Comparison of ENCODE assay signal across 18 mouse cellular contexts in the genomic region with DNA sequence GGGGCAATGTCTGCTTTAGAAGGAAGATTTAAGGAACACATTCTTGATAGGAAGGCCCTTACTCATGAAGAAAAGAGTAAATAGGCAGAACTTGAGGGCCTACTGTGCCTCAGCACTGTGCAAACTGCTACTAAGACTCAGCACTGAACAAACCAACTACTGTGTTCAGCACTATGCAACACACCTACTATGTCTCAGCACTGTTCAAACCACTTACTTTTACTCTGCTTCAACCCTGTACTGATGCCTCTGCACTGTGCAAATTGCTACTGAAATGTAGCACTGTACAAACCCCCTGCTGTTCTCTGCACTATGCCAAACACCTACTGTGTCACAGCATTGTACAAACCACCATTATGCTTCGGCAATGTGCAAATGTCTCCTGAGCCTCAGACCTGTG.
DNase-seq lines count a peak whose midpoint lies in the region; ATAC-seq and TF ChIP-seq lines count a peak whose summit lies in the region.
"Had no signal": no experiment of that assay in that cellular context is flagged by ENCODE, and none has a peak within 500 bp of the region (broad histone marks: within the 10 kb centered on the region; RNA-seq: fewer than 3 reads in every experiment).

No protein-coding gene starts in this region.

- H3K9ac ChIP-seq in forebrain, embryonic 15.5 days (replicated peaks): no peak overlapping the region
- no peak overlapping the region for H3K9ac ChIP-seq in forebrain, embryonic 12.5 days
- no peak overlapping the region for H3K9ac ChIP-seq in hindbrain, embryonic 15.5 days
- no peak overlapping the region for H3K9ac ChIP-seq in hindbrain, embryonic 11.5 days (ENCODE audit: low read depth, low read length)
- no peak overlapping the region for H3K9ac ChIP-seq in midbrain, embryonic 13.5 days (replicated peaks)
- no peak overlapping the region for H3K9ac ChIP-seq in midbrain, postnatal 0 days (replicated peaks; ENCODE audit: low read length, poor library complexity, severe bottlenecking)
- H3K9ac ChIP-seq in neural tube, embryonic 14.5 days (replicated peaks; ENCODE audit: low read depth, low read length): no peak overlapping the region
- H3K9ac ChIP-seq in neural tube, embryonic 15.5 days (replicated peaks): no peak overlapping the region
- H3K9ac ChIP-seq: embryonic facial prominence, embryonic 12.5 days; heart, embryonic 13.5 days; hindbrain, embryonic 14.5 days had no signal

- no peak overlapping the region for H3K4me3 ChIP-seq in forebrain, embryonic 15.5 days
- H3K4me3 ChIP-seq in forebrain, embryonic 12.5 days (replicated peaks): no peak overlapping the region
- H3K4me3 ChIP-seq in hindbrain, embryonic 15.5 days: no peak overlapping the region
- H3K4me3 ChIP-seq in hindbrain, embryonic 11.5 days (ENCODE audit: low read depth, low read length): no peak overlapping the region
- H3K4me3 ChIP-seq in midbrain, embryonic 13.5 days (replicated peaks): no peak overlapping the region
- no peak overlapping the region for H3K4me3 ChIP-seq in midbrain, postnatal 0 days (ENCODE audit: low read depth, low read length)
- no peak overlapping the region for H3K4me3 ChIP-seq in neural tube, embryonic 14.5 days (ENCODE audit: low read depth, low read length)
- no peak overlapping the region for H3K4me3 ChIP-seq in neural tube, embryonic 15.5 days (replicated peaks)
- H3K4me3 ChIP-seq: embryonic facial prominence, embryonic 12.5 days; heart, embryonic 13.5 days had no signal

- H3K4me2 ChIP-seq in forebrain, embryonic 15.5 days (replicated peaks): no peak overlapping the region
- no peak overlapping the region for H3K4me2 ChIP-seq in forebrain, embryonic 12.5 days
- no peak overlapping the region for H3K4me2 ChIP-seq in hindbrain, embryonic 15.5 days
- H3K4me2 ChIP-seq in hindbrain, embryonic 11.5 days (replicated peaks; ENCODE audit: low read depth, low read length): no peak overlapping the region
- no peak overlapping the region for H3K4me2 ChIP-seq in midbrain, embryonic 13.5 days (replicated peaks)
- no peak overlapping the region for H3K4me2 ChIP-seq in midbrain, postnatal 0 days (ENCODE audit: low read depth, low read length, poor library complexity, severe bottlenecking)
- no peak overlapping the region for H3K4me2 ChIP-seq in neural tube, embryonic 14.5 days (ENCODE audit: low read depth, low read length)
- no peak overlapping the region for H3K4me2 ChIP-seq in neural tube, embryonic 15.5 days
- H3K4me2 ChIP-seq: embryonic facial prominence, embryonic 12.5 days; heart, embryonic 13.5 days; hindbrain, embryonic 14.5 days had no signal

- TF ChIP-seq CTCF in midbrain, postnatal 0 days (IDR thresholded peaks at IDR 0.05): no peak

- no peaks in the 10 kb centered on the region for H3K36me3 ChIP-seq in forebrain, embryonic 15.5 days
- H3K36me3 ChIP-seq in forebrain, embryonic 12.5 days (replicated peaks): no peaks in the 10 kb centered on the region
- no peaks in the 10 kb centered on the region for H3K36me3 ChIP-seq in hindbrain, embryonic 15.5 days
- no peaks in the 10 kb centered on the region for H3K36me3 ChIP-seq in hindbrain, embryonic 11.5 days (ENCODE audit: control insufficient read depth, insufficient read depth, low read length)
- no peaks in the 10 kb centered on the region for H3K36me3 ChIP-seq in midbrain, embryonic 13.5 days
- no peaks in the 10 kb centered on the region for H3K36me3 ChIP-seq in midbrain, postnatal 0 days (ENCODE audit: insufficient read depth, low read length)
- H3K36me3 ChIP-seq in neural tube, embryonic 14.5 days (ENCODE audit: control insufficient read depth, insufficient read depth, low read length): no peaks in the 10 kb centered on the region
- H3K36me3 ChIP-seq in neural tube, embryonic 15.5 days: no peaks in the 10 kb centered on the region
- H3K36me3 ChIP-seq: embryonic facial prominence, embryonic 12.5 days; heart, embryonic 13.5 days had no signal

- no peaks in the 10 kb centered on the region for H3K9me3 ChIP-seq in forebrain, embryonic 15.5 days
- H3K9me3 ChIP-seq in forebrain, embryonic 12.5 days: no peaks in the 10 kb centered on the region
- no peaks in the 10 kb centered on the region for H3K9me3 ChIP-seq in hindbrain, embryonic 15.5 days
- H3K9me3 ChIP-seq in hindbrain, embryonic 11.5 days (ENCODE audit: control insufficient read depth, low read length): no peaks in the 10 kb centered on the region
- no peaks in the 10 kb centered on the region for H3K9me3 ChIP-seq in midbrain, embryonic 13.5 days
- H3K9me3 ChIP-seq in midbrain, postnatal 0 days (ENCODE audit: low read length): no peaks in the 10 kb centered on the region
- H3K9me3 ChIP-seq in neural tube, embryonic 14.5 days (ENCODE audit: control insufficient read depth, low read length): no peaks in the 10 kb centered on the region
- H3K9me3 ChIP-seq in neural tube, embryonic 15.5 days (replicated peaks): no peaks in the 10 kb centered on the region
- H3K9me3 ChIP-seq: embryonic facial prominence, embryonic 12.5 days had no signal

- ATAC-seq in forebrain, embryonic 15.5 days (replicated peaks): 0 out of 2 replicates have a peak, but pooled peaks have one; percentile 13
- no peak for ATAC-seq in forebrain, embryonic 12.5 days (ENCODE audit: low FRiP score)
- 0 out of 2 replicates have a peak, but pooled peaks have one; percentile 45 for ATAC-seq in hindbrain, embryonic 15.5 days (ENCODE audit: low FRiP score, low read depth)
- no peak for ATAC-seq in hindbrain, embryonic 11.5 days (ENCODE audit: low FRiP score)
- 0 out of 2 replicates have a peak, but pooled peaks have one; percentile 29 for ATAC-seq in midbrain, embryonic 13.5 days
- no peak; the same call in 1 of the 2 replicates for ATAC-seq in midbrain, postnatal 0 days (ENCODE audit: low FRiP score)
- ATAC-seq in neural tube, embryonic 14.5 days (ENCODE audit: low read depth): peak; percentile 57; the same call in 1 of the 2 replicates
- ATAC-seq in neural tube, embryonic 15.5 days (ENCODE audit: low FRiP score): no peak

- 56% methylated on average over 1 of the region's 1 CpGs for WGBS in forebrain, embryonic 15.5 days
- WGBS in forebrain, embryonic 12.5 days: 78% methylated on average over 1 of the region's 1 CpGs
- 56% methylated on average over 1 of the region's 1 CpGs for WGBS in hindbrain, embryonic 15.5 days
- 93% methylated on average over 1 of the region's 1 CpGs for WGBS in hindbrain, embryonic 11.5 days
- 79% methylated on average over 1 of the region's 1 CpGs for WGBS in midbrain, embryonic 13.5 days
- 70% methylated on average over 1 of the region's 1 CpGs for WGBS in midbrain, postnatal 0 days
- WGBS in neural tube, embryonic 14.5 days: 62% methylated on average over 1 of the region's 1 CpGs
- 36% methylated on average over 1 of the region's 1 CpGs for WGBS in neural tube, embryonic 15.5 days

- H3K27ac ChIP-seq in forebrain, embryonic 15.5 days (replicated peaks): no peak overlapping the region
- no peak overlapping the region for H3K27ac ChIP-seq in forebrain, embryonic 12.5 days
- no peak overlapping the region for H3K27ac ChIP-seq in hindbrain, embryonic 15.5 days (replicated peaks)
- no peak overlapping the region for H3K27ac ChIP-seq in hindbrain, embryonic 11.5 days (ENCODE audit: low read depth, low read length)
- H3K27ac ChIP-seq in midbrain, embryonic 13.5 days: no peak overlapping the region
- no peak overlapping the region for H3K27ac ChIP-seq in midbrain, postnatal 0 days (ENCODE audit: low read depth, low read length)
- H3K27ac ChIP-seq in neural tube, embryonic 14.5 days (ENCODE audit: low read depth, low read length): no peak overlapping the region
- no peak overlapping the region for H3K27ac ChIP-seq in neural tube, embryonic 15.5 days (replicated peaks)
- H3K27ac ChIP-seq: embryonic facial prominence, embryonic 12.5 days; heart, embryonic 13.5 days; hindbrain, embryonic 14.5 days had no signal

- peaks cover under 1% of the 10 kb centered on the region; the same call in 1 of the 2 replicates for H3K4me1 ChIP-seq in forebrain, embryonic 15.5 days
- no peaks in the 10 kb centered on the region for H3K4me1 ChIP-seq in forebrain, embryonic 12.5 days
- peaks cover under 1% of the 10 kb centered on the region for H3K4me1 ChIP-seq in hindbrain, embryonic 15.5 days (replicated peaks)
- H3K4me1 ChIP-seq in hindbrain, embryonic 11.5 days (replicated peaks; ENCODE audit: control insufficient read depth, insufficient read depth, low read length): no peaks in the 10 kb centered on the region
- peaks cover under 1% of the 10 kb centered on the region; the same call in 1 of the 2 replicates for H3K4me1 ChIP-seq in midbrain, embryonic 13.5 days (replicated peaks)
- no peaks in the 10 kb centered on the region for H3K4me1 ChIP-seq in midbrain, postnatal 0 days (ENCODE audit: insufficient read depth, low read length)
- no peaks in the 10 kb centered on the region for H3K4me1 ChIP-seq in neural tube, embryonic 14.5 days (ENCODE audit: control insufficient read depth, insufficient read depth, low read length)
- peaks cover under 1% of the 10 kb centered on the region for H3K4me1 ChIP-seq in neural tube, embryonic 15.5 days
- H3K4me1 ChIP-seq: embryonic facial prominence, embryonic 12.5 days; heart, embryonic 13.5 days had no signal

- no peak for DNase-seq in hindbrain, embryonic 11.5 days (ENCODE audit: low spot score)
- DNase-seq in midbrain, postnatal 0 days (ENCODE audit: low spot score): no peak
- DNase-seq: adrenal gland, postnatal 10 days; cerebellum, adult 11-12 months; cerebellum, adult 9-10 months; cerebellum, postnatal 25 days; gastrocnemius, postnatal 36 days; heart, adult 11 months; heart, postnatal 36 days had no signal

- H3K27me3 ChIP-seq in forebrain, embryonic 15.5 days: no peaks in the 10 kb centered on the region
- H3K27me3 ChIP-seq in forebrain, embryonic 12.5 days: no peaks in the 10 kb centered on the region
- no peaks in the 10 kb centered on the region for H3K27me3 ChIP-seq in hindbrain, embryonic 15.5 days
- no peaks in the 10 kb centered on the region for H3K27me3 ChIP-seq in hindbrain, embryonic 11.5 days (ENCODE audit: control insufficient read depth, insufficient read depth, low read length)
- no peaks in the 10 kb centered on the region for H3K27me3 ChIP-seq in midbrain, embryonic 13.5 days
- H3K27me3 ChIP-seq in midbrain, postnatal 0 days (ENCODE audit: insufficient read depth, low read length): no peaks in the 10 kb centered on the region
- no peaks in the 10 kb centered on the region for H3K27me3 ChIP-seq in neural tube, embryonic 14.5 days (ENCODE audit: control insufficient read depth, insufficient read depth, low read length)
- no peaks in the 10 kb centered on the region for H3K27me3 ChIP-seq in neural tube, embryonic 15.5 days (replicated peaks)
- H3K27me3 ChIP-seq: embryonic facial prominence, embryonic 12.5 days; heart, embryonic 13.5 days had no signal

Comparison
In these comparisons a context has a peak if more than half of its experiments do, and no peak if none do; other contexts are left out.
1. ATAC-seq: peak in forebrain, embryonic 15.5 days (single experiment), hindbrain, embryonic 15.5 days (single experiment), midbrain, embryonic 13.5 days (single experiment) and neural tube, embryonic 14.5 days (single experiment); none in forebrain, embryonic 12.5 days (single experiment), hindbrain, embryonic 11.5 days (single experiment), midbrain, postnatal 0 days (single experiment) and neural tube, embryonic 15.5 days (single experiment).